Mouse (Mus musculus) spleen, adult 12 weeks (tissue): ENCODE data around the gene Tppp2.
A peak's percentile ranks its signal among the peaks of the same experiment; 100 is the strongest.
"Not testable (repeated sequence)": the region's sequence is repeated elsewhere in the genome, so short reads cannot be mapped to it uniquely, and the experiment has no call there.

ENCODE experiments used
- DNase-seq: peaks from one replicate; pipeline ENCODE4 v3.0.0; 2022; ENCODE audit warnings: low spot score

The Tppp2 gene

DNA sequence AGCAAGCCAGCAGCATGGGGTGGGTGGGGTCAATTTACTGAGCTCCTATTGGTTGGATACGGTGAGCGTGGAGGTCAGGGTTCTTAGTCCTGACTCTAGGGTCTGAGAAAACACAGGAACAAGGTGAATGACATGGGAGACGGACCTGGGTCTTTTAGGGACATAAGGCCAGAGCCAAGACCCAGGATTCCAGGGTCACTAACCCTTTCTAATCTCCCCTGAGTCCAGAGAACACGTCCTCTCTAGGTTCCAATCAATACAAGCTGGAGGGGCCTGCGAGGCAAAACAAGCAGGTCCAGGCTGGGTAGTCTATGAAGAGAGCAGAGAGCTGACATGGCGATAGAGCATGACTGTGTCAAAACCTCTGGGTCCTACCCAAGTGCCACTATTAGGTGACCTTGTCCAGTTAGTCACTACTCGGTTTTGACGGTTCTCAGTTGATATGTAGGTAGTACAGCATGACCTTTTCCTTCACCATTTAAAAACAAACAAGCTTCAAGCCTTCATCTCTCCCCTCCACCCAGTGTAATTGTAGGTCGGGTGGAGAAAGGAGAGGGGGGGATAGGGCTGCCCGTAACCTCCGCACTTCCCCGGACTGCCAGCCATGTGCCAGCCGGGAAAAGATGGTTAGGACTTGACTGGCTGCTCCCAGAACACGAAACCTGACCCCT is 5.7 kb upstream of the Tppp2 start:
- no peak for DNase-seq

DNA sequence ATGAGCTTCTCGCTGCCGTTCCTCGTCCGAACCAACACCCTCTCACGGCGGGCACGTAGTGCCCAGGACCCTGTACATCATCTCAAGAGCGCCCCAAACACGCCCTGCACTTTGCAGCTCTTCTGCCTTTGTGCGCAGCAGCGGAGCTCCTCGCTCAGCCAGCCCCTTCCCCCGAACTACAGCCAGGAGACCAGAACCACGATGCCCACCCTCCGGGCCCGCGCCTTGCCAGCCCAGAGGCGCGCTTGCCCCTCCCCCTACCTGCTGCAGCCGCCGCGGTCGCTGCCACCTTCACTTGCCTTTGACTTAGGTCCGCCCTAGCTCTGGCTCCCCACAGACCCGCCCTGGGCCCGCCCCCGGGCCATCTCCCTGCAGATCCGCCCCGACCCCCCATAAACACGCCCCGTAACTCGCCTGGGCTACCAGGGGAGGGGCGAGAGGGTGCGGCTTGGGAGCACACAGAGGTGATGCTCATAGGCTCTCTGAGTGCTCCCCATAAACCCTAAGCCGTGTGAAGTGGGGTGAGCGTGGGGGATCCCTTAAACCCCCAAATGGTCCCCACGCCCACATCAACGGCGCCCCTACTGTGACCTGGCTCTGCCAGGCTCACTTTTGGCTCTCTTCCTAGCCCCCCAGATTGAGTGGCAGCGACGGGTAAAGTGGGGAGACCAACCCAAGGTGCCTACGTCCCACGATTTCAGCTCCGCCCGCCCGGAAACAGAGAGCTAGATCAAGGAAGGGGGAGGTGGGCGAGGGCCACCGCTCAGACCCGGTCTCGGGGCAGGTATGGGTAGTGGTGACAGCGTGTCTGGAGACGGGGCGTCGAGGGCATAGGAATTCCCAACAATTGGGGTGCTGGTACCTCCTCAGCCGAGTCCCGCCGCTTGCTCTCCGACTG is 4.9 kb upstream of the Tppp2 start:
- DNase-seq, result peak; percentile 38

DNA sequence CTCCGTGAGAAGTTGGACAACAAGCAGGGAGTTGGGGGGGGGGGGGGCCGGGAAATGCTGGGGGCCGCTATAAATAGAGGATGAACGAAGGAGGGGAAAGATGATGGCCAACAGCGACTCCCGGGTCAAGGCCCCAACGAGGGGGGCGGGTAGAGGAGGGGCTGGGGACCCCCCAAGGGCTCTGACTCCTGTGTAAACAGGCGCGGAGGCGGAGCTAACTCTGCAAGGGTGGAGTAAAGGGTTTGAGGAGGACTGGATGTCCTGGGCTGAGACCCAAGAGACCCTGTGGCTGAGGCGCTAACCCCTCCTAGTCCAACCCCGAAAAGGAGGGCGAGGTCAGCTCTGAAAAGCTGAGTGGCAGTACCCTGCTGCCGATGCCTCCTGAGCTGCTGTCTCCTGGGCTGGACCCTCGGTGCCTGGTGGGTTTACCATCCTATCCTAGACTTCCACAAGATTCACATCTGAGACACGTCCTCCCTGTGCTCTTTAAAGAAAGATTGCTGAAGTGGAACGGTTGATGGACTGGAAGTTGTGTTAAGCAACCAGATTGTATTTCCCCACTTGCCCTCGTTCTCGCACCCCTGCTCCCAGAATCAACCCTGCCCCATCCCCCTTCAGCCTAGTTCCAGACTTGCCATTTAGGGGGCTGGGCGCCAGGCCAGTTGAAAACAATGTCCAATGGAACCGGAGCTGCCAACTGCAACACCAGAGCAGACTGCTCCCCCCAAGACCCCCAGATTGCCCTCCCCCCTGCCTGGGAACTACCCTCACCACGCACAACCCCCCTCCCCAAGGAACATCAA is 4.1 kb upstream of the Tppp2 start, which contains the start of gene Ndrg2:
Ndrg2 (minus strand) TSS at position 199 of the 803 bp plus-strand sequence.
- no peak for DNase-seq

DNA sequence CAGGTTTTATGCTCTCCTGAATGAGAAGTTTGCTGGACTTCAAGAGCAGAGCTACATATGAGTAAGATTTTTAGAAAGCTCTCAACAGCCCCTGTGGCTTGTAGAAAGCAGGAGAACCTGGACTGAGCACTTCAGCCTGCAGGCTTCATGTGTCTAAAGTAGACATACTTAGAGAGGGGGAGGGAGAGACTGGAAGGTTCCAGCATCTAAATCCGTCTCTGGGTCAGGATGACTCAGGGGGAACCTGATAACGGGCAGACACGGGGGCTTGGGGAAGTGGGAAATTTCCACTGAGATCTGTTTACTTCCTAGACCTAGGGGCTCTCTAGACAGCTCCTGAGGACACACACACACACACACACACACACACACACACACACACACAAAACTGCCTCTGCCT is 3.2 kb upstream of the Tppp2 start:
- no peak for DNase-seq

DNA sequence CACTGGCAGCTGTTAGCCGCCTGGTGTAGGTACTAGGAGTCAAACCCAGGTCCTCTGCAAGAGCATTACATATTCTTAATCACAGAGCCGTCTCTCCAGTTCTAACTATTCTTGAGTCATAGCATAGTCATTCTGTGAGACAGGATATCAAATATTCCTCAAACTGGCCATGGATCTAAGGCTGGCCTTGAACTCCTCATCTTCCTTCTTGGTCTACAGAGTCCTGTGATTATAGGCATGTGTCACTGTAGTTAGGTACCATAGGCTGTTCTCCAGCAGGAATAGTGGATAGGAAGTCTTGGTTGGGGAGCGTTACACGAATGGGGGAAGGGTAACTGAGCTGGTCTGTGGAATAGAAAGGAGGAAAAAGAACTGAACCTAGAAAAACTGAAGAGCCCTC is 1.7 kb upstream of the Tppp2 start:
- DNase-seq, result no peak

DNA sequence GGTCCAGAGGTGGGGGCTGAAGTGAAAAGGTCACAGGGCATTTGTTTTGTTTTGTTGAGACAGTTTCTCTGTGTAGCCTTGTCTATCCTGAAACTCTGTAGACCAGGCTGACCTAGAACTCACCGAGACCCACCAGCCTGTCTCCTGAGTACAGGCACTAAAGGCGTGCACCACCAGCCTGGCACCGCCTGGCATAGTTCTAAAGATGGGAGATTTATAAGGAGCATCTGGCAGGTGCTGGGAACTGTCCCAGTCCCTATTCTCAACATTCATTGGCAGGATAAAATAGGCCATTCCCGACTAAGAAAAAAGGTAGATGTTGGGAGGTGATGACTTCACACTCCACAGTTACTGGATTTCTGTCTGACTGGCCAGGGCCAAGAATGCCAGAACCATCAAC is 741 bp downstream of the Tppp2 start:
- no peak for DNase-seq

DNA sequence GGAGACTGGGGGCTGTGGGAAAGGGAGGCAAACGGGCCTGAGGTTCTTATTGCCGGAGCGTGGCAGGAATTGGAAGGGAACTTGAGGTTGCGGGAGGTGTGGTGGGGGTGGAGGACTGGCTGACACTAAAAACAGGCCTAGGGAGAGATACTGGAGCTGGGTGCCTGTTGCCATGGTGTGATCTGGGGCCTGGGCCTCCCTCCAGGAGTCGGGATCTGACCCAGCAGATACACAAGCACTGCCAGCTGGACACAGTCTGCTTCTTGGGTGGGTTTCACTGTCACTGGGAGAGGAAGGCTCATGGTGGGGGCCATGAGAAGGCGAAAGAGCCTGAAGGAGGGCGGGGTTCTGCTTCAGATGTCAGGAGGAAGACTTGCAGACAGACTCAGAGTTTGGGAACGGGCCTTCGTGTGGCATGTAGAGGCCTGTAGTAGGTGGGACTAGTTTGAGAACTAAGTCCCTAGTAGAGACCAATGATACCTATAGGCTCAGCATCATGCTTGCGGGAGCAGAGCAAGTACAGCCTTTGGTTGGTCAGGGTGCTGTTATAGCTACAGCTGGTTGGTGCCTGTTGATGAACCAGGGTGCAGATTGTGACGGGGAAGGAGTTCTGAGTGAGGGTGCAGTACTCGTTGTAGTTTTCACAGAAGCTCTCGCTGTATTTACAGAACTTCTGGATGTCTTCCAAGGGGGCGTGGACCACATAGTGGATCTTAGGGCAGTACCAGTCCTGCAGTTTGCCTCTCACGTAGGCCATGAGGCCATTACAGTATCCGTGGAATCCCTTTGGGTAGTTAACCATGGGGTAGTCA is 3.7 kb downstream of the Tppp2 start:
- no peak for DNase-seq

DNA sequence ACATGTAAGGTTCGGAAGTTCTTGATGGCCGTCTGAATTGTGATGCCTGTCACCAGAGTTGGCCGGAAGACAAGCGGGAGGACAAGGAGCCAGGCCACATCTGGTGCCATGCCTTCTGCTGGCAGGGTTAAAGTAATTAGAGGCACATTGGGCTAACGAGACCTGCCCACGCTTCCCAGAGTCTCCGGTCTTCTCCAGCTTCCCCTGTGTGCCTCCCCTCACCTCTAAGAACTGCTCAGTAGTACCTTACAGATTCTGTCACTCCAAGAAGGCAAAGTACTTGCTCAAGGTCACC is 4.3 kb downstream of the Tppp2 start, which contains the start of gene Rnase13:
Rnase13 (minus strand) TSS at position 203 of the 295 bp plus-strand sequence.
- DNase-seq, result no peak

DNA sequence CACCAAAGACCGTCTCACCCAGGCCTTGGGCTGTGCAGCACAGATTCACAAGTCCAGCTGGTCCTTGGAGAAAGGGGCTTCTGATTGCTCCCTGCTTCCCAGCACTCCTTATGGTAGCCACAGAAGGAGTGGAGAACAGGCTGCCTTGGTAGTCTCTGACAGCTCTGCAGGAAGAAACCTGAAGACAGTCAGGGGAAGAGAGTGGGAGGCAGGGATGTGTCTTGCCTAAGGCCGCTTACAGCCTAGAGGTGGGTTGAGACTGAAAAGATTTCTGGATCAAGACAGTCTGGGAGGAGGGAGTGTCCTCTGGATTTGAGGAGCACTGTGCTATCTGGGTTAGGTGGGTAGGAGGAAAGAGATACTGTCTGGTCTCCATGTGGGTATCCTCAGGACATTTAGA is 4.7 kb downstream of the Tppp2 start:
- DNase-seq, result no peak

DNA sequence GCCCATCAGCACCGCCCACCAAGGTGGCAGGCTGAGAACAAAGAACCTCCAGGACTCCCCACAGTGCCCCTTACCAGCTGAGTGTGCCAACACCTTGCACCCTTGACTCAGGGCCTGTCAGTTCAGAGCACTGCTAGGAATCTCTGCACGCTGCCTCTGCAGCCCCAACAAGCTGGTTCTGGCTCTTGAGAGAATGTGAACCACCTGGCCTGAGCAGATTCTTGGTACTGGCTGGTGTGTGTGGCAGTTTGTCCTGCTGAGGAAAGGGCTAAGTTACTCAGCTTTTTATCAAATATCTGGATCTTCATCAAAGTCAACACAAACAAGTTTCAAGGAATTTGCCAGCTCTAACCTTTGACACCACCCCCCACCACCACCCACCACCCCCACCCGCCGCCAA is 5.3 kb downstream of the Tppp2 start:
- no peak for DNase-seq

DNA sequence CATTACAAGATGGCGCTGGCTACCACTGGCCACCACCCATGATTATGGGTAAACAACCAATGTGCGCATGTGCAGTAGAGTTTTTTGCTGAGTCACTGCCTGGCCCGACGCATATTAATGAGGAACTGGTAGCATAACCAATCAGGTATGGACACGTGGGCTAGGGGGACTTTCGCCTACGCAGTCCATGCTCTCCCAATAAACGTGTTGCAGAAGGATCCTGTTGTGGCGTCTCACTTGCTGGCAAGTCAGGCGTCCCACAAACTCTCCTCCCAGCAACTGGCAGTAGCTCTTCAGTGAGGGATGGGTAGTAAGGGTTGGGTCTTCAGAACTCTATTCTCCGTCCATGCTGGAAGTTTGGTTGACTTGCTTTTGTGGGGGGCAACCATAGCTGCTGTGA is 8.7 kb downstream of the Tppp2 start:
- not testable (repeated sequence) for DNase-seq

DNA sequence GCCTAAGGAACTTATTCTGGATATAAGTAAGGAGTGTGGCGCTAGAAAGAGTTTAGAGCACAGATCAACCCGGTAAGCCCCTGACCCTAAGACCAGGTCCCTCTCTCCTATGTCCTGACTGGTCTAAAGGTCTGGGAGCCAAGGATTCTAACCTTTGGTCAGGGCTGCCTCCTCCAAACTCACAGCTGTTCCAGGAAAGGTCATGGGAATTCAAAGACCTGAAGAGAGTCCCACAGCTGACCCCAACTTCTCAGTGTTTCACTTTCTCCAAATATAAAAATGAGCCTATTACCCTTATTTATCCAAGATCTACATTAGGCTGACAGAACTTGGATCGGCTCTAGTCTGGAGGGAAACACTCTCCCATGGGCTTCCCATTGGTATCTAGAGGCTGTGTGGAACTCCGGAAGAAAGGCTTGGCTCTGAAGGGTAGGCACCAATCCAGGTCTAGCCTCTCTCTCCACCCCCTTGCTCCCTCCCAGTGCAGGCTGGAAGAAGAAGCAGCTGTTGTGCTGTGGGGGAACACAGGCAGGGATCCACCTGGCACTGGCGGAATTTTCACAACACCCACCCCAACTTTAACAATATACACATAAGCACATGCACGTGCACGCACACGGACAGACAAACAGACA is 11.2 kb downstream of the Tppp2 start:
- DNase-seq, result no peak

DNA sequence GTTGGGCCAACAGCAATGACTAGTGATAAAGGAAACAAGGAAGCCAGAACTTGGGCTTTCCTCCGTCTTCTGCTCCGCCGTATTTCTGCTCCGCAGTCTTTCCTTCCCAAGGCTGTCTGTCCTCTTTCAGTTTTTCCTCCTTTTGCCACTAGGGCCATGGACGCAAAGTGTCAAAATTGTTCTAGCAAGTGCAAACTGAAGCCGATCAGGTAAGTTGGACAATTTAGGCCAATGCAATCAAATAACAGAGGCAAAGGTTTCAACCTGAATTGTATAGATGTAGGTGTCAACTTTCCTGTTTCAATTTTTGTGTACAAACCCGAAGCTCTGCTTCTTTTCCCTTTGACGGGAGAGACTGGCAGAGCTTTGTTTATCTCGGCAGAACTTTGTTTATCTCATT is 11.7 kb downstream of the Tppp2 start:
- DNase-seq, result no peak

DNA sequence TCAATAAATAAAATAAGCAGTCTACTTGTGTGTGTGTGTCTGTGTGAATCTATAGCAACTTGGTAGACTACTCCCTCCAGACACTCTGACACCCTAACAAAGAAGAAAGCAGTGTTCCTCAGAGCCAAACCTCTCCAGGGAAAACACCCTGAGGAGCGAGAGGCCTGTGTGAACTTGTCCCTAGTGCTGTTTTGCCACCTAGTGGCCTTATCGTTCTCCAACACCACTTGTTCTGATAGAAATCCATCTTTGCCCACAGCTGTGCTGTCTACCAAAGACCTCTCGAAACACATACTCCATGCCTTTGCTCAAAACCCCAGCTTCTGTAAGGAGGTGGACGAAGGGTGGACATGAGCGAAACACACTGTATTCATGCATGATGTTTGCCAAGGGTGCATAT is 12.6 kb downstream of the Tppp2 start:
- DNase-seq, result no peak

DNA sequence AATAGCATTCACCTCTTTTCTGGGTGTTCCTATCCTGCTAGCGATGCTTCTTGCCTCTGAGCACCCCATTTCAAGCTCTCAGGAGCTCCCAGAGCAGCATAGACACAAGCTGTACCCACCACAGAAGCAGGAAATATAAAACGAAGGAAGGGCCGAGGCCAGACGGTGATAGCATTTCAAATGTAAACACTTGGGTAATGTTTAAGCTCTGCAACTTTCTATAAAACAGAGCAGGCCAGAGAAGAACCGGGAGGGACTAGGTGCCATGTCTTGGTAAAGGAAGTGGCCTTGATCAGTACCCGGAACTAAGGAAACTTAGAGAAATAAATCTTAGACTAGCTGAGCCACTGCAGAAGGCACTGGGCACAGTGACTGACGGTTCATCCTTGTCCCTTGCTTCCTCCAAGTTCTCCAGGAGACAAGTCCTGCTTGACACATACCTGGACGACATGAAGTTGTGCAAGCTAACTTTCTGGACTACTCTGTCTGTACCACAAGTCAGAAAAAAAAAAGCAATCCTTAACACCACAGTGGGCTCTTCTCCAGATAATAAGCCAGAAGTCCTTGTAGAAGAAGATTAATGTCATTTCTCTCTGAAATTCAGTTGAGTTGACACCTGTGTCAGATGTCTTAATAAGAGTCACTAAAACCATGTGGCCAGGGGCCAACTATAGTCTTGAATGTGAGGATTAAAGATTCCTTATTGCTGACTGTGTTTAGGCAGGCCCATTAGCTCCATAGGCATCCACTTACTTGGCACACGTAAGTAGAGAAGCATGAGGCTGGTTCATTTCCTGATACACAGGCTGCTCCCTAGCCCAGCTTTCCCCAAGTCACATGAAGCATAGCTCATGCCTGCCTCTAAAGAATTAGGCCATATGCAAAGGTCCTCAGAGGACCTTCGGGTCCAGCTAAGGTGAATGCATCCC is 14.1 kb downstream of the Tppp2 start:
- no peak for DNase-seq

DNA sequence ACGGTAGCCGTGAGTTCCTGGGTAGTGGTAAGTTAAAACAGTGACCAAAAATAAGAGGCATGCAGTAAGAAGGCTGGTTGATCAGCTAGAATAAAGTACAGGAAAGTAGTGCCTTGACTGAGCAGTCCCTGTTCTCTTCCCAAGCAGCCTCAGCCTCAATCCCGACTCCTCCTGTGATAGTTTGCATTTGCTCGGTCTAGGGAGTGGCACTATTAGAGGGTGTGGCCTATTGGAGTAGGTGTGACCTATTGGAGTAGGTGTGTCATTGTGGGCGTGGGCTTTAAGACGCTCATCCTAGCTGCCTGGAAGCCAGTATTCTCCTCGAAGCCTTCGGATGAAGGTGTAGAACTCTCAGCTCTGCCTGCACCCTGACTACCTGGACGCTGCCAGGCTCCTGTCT is 20.8 kb downstream of the Tppp2 start:
- no peak for DNase-seq

DNA sequence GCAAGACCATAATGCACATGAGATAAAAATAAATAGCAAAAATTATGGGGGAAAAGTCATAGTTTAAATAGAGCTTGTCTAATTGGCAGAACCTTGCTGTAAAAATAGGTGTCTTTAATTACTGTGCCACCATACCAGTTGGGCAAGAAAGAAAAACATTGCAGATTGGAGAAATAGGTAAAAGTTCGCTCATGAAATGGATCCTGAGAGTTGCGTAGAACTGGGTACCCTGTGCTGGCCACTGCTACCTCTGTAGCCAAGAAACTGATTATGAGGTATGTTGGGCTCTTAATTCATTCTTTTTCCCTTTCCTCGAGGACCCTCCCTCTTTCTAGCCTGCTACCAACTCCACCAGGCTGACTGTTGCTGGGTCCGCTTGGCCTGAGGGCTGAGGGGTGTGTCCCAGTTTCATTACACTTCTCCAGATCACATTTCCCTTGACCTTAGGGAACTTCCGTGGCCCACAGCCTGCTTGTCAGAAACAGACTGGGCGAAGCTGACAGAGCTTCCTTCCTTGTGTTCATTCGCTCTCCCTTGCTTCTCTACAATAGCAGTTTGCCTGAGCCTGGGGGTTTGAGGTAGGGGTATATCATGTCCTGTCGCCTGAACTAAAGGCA is 22.8 kb downstream of the Tppp2 start:
- DNase-seq, result no peak

DNA sequence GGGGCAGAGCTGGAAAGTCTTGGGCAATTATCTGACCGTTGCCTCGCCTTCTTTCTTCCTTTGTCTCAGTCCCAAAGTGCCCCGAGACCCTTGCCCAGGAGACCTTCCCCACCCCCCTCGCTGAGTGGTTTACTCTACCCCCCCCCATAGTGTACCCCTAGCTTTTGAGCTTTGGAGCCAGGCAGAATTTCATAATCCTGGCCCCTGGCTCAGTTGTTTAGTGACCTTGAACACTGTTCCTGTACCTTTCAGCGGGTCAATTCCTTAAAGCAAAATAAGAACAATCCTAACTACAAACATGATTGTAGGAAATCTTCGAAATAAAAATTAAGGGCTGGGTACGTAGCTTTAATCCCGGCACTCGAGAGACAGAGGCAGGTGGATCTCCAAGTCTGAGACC is 23.4 kb downstream of the Tppp2 start:
- no peak for DNase-seq

DNA sequence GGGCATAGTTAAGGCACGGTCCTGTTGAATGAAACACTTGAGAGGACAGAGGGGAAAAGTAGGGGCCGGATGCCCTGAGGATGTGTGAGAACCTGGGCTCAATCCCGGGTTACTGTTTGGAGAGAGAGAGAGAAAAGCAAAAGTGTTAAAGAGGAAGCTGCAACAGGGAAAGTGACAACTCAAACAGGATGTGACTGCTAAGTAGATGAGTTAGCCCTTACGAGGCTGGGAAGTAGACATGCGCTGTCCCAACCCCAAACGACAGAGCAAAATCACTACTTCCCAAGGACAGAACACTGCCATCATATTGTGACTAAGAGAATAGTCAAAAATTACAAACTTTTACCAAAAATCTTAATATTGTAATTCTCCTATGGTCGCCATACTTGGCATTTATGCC is 24.0 kb downstream of the Tppp2 start:
- no peak for DNase-seq

DNA sequence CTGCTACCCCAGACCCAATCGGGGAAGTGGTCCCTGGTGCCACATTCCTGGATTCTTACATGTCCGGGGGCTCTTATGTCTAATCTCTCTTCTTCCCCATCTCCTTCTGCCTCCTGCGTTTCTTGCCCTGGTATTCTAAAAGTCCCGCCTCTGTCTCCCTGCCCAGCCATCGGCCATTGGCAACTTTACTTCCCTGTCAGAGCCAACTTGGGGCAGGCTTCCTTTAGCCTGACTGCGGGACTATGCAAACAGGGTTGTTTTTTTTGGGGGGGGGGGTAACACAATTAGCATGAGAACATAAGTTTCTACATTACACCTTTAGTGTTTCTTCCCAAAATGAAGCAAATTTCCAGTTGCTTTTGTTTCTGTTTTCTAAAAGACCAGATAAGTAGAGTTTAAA is 25.1 kb downstream of the Tppp2 start:
- no peak for DNase-seq
